Mouse (Mus musculus) mouse trophoblast stem cell (cell line): ENCODE results near the gene Syt15.

Source experiments
- in situ Hi-C, 2 experiments: fragments of 300-500 bp; cut with MseI, MboI; formaldehyde crosslinking; loops; 2 replicates in 1 of 2; 3 replicates in 1 of 2; pipeline ENCODE4 v1.15.1; 2025

Syt15 gene

DNA sequence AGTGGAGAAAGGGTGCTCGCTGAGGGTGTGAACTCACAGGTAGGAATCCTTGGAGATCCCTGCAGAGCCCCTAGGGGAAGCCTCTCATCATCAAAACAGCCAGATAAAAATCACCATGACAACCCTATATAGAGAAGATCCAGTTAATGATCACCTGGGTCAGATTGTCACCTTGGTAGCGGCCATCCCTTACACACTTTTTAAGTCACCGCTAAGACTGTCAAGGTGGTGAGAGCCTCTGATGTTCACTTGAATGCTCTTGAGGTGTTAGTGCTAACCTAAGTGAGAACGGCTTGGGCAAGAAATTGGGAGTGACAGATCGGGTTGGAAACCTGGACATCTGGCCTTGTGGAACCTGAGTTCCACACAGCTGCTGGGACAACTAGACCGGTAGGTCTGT is at the start of gene Syt15:
Gene Syt15, plus strand, starts transcription at position 301 of the 400 bp plus-strand sequence.
- in situ Hi-C loops: no loop called here

DNA sequence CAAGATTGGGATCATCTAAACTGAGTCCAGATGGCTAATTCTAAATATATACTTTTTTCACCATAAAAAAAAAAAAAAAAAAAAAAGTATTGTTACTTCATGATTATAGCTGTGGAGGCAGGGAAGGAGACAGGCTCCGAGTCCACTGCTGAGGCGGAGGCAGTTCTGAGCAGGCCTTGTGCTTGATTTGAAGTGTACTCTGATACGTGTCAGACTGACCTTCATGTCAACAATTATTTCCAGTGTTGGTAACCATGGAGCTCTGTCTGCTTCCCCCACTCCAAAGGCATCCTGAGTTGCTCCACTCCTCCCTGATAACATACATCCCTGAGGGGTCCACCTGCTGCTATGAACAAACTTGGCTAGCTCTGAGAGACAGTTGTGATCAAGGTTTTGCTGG is 48.3 kb upstream of the Syt15 start:
- in situ Hi-C loops: no loop called here

DNA sequence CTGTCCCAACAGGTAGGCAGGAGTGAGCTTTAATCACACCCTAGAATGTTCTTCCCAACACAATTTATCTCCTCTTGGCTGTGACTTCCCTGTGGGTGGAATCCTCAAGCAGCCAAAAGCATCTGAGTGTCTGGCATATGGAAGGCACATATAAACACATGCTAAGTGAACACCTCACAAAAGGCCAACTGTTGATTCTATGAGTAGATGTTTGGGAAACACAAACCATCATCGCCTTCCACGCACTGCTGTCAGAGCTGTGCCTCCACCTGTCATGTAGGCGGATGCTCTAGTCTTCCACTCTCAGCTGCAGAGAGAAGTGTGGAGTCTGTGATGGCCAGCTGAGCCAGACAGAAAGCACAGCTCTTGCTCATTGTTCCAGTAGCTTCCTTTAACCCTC is 40.0 kb upstream of the Syt15 start:
- in situ Hi-C loops: no loop called here

DNA sequence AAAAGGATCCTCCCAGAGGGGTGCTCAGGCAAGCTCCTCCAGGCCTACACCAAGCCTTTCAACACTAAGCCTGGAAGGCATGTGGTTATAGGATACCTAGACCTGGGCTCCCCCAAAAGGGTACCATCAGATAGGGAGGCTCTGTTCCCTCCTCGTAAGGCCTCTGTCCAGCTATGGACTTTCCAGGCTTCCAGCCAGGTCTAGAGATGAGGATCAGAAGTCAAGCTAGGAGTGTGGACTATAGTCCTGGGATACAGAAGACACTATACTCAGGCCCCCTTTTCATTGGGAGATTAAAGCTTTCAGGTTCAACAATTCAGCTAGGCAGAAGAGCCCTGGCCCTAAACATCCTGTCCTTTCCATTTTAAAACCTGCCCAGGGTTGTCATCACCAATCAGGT is 36.3 kb upstream of the Syt15 start:
- in situ Hi-C loops: no loop called here

DNA sequence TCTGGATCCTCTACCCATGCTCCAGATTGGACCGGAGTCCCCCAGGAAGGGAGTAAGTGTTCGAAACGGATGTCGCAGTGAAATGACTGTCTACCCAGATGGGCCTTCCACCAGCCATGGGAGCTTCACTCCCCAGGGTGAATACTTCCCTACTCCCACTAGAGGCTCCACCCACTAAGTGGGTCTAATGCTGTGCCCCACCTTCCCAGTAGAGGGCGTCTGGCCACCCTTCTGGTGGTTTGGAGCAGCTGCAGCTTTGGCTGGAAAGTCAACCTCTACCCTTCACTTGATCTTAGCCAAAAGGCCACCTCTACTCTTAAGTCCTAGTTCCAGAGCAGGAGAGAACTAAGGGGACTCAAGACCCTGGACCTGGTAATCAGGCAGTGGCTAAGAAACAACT is 30.8 kb upstream of the Syt15 start:
- in situ Hi-C loops: no loop called here

DNA sequence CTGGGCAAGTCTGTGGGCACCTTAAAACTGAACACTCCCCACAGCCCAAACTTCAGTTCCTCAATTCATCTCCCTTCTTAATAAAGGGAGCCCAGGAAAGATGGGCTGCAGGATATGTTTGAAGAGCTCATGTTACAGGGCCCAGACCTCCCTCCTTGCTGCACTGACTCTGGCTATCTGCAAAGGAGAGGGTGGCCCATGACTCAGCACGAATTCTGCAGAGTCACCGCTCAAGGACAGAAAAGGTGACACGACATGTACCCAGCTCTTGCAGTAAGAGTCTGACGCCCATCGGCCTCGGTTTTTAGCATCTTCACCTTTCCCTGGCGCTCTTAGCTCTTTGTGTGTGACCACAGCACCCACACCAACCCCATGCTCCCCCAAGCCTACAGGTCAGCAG is 29.0 kb upstream of the Syt15 start:
- in situ Hi-C loops: no loop called here

DNA sequence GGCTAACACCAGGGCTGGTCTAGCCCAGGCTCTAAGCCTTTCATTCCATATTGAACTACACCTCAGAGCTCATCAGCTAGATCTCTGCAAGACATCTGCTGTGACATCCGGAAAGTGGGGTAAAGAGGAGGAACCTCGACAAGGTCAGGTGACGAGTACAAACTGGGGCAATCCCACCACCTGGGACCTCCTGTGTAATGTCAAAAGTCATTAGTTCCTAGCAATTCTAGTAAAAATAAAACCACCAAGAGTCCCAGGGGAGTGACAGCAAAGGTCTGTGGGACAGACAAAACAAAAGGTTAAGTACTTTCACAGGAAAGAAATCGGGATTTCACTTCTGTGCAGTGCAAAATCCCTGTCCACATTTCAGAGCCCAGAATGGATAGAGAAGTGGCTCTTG is 25.5 kb upstream of the Syt15 start:
- in situ Hi-C loops: no loop called here

DNA sequence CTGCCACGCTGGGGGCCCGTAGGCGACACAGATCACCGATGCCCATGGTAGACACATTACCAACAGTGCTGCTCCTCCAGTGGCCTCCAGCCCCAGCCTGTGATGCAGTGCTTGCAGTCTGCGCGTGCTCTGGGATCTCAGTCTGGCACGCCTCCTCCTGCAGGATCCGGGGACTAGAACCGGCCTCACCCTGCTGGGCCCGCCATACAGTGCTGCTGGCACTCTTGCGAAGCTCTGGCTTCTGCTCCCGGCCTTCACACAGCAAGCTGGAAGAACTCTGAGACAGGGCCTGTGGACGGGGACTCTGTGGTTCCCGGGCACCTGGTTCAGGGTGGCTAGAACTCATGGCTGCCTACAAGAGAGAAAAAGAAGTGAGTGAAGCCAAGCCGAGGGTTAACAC is 23.9 kb upstream of the Syt15 start:
- in situ Hi-C loops: no loop called here

DNA sequence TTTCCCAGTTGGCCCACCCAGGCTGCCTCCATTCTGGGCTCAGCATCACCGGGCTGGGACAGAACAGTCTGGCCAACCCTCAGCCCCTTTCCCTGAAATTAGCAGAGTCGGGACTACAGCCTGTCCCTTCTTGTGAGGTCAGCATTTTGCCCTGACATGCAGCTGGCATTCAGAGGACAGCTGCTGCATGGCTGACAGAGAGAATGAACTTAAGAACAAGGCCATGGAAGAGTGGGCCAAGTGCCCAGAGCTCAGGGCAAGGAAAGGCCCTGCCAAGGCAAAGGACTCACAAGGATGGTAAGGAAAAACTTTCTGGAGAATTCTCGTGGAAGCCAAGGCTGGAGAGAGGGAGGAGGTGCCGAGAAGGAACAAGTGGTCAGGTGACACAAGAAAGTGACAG is 22.7 kb upstream of the Syt15 start:
- in situ Hi-C loops: no loop called here

DNA sequence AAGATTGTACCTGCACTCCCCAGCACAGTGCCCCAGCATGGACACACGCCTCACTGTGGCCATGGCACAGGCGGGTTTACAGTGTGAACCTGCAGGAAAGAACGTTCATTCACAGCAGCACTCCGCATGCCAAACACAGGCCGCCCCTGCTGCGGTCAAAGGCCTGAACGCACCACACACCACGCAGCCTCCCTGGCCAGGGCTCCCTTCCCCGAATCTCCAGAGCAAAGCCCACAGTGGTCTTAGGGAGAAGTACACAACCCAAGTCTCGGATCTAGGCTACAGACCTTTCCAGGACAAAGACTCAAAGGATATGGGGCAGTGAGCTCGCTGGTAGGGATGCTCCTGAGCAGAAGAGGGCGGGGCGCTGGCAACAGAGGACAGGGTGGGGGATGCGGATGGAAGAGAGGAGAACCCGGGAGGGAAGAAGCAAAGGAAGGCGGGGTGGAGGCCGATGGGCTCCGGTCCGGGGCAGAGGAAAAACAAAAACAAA is 18.6 kb upstream of the Syt15 start:
- in situ Hi-C loops: no loop called here

DNA sequence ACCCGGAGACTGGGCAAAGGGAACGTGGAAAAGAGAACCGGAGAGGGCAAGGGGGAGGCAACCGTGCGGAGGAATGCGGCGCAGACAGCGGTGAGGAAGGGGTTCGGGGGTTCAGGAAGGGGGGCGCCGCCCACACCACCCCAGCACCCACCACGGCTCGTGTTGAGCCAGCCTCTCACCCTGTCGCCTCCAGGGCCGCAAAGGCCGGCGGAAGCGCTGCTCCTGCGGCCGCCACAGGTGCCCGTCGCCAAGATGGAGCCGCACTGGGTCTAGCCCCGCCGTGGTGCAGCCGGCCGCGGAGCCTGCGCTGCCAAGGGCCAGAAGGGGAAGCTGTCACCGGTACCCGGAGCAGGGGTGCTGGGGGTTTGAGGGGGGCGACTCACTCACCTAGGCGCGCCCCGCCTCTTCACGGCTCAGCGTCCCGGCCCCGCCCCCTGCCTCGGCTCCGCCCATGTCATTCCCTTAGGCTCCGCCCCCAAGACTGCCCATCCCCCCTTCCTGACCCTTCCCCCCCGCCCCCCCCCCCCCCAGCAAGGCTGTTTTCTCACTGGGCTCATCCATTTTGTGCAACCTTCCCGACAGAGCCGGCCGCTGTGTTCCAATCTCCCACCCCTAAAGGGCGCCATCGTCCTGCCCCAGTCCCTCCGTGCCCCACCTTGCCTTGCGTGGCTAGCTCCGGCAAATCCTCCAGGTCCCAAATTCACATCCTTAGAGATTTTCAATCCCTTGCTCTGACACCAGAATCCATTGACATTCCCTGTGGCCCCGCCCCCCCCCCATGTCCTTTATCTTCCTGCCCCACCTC is 18.0 kb upstream of the Syt15 start, which contains the start of gene Gprin2:
Gene Gprin2, minus strand, starts transcription at position 423 of the 805 bp plus-strand sequence.
- in situ Hi-C loops: no loop called here

DNA sequence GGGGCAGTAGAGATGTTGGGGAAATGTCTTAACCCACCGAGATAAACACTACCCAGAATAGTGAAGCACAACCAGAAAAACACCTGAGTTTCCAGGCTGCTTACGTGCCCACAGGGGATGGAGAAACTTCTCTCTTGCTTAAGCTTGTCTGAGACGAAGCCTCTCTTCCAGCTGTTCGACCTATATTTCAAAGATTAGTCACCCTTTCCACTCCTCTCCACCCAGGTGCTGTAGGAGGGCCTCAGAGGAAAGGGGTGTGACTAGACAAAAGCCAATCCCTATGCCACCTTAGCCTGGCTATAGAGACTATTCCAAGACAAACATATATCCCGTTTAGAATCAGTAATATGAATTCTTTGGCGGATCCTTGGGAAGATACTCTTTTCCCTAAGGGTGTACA is 11.4 kb upstream of the Syt15 start:
- in situ Hi-C loops: no loop called here

DNA sequence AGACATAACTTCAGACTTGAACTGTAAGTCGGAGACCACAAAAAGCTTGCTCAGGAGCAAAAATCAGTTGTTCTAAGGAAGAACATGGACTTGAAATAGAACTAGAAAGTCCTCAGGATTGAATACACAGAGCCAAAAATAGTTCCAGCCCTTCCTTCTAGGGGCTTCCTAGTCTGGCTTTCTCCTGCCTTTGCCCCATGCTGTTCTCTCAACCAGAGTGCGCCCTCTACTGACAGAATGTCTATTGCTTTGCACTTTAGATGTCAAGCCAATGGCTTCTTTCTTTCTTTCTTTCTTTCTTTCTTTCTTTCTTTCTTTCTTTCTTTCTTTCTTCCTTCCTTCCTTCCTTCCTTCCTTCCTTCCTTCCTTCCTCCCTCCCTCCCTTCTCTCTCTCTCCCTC is 10.7 kb upstream of the Syt15 start:
- in situ Hi-C loops: no loop called here

DNA sequence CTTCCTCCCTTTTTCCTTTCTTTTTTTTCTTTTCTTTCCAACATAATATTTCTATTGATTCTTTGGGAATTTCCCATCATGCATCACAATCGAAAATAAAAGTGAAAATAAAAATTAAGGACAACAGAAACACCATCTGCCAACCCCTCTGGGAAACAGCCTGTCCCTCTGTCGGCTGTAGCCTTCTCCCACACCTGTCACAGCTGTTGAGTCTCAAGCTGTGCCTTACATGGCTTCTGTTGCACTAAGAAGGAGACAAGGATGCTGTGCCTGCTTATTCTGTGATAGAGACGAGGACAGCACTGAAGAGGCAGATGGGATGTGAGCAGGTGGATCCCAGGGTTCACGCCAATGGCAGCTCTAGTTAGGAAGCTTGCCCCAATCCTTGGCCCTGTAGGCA is 10.3 kb upstream of the Syt15 start:
- in situ Hi-C loops: no loop called here

DNA sequence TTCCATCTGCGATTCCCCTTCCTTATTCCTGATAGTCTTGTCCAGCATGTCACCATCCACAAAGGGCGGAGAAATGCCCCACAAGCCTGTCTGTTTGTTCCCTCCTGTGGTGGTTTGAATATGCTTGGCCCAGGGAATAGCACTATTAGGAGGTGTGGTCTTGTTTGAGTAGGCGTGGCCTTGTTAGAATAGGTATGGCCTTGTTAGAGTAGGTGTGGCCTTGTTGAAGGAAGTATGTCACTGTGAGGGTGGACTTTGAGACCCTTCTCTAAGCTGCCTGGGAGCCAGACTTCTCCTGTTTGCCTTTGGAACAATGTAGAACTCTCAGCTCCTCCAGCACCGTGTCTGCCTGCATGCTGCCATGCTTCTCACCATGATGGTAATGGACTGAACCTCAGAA is 9.5 kb upstream of the Syt15 start:
- in situ Hi-C loops: no loop called here

DNA sequence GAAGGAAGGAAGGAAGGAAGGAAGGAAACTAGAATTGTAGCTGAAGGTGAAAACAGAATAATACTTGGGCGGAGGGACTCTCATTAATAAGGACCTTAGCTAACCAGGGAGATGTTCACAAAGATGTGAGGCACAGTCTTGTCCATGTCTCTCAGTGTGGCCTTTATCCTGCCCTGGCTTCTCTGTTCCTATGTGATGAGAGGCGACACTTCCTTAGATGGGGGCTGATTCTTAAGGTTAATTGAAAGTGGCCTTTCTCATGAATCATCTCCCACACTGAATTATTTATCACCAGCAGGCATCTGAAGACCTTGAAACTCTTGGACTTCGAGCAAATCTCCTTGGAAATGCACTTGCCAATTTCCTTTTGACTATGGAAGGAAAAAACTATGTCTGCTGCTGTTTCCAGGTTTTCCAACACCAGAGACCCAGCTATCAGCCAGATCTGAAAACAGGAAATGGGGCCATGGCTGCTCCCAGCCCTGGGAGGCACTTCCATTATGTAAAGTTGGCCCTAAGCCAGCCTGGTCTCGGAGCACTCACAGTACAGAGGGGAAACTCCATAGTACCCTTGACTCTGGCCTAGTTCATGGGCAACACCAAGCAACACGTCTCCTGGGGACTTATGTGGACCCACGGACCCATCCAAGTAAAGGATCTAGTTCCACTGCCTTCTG is 3.8 kb upstream of the Syt15 start:
- in situ Hi-C loops: no loop called here

DNA sequence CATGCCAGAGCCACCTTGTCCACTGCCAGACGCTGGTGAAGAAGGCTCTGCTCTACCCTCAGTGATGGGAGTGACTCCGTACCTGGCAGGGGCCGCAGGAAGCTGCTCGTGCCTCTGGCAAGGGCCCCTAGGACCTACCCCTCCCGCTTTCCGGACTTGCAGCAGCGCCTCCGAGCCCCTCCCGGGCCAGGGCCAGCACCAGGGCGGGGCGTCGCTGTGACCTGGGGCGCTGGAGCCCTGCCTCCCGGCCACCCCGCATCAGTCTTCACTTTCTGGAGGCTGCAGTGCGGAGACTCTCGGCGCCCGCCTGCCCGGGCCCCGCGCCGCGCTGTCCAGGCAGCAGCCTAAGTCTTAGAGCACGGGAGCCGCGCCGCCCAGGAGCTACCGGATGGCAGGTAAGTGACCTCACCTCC is 397 bp downstream of the Syt15 start:
- in situ Hi-C loops: no loop called here

DNA sequence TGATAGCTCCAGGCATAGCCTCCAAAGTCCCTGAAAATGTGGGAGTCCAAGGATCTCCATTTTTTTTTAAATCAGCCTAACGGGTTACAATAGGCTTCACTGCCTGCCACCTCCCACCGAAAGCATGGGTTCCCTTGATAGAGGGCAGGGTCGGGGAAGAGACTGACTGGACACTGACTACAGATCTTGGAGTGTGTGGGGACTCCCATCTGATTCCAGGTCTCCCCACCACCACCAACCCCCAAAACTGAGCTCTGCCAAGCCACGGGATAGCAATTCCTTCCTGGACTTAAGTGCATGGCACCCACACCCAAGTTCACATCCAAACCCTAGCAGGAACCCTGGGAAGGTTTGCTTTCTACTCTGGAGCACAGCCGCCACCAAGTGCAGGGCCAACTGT is 1.0 kb downstream of the Syt15 start:
- in situ Hi-C loops: no loop called here

DNA sequence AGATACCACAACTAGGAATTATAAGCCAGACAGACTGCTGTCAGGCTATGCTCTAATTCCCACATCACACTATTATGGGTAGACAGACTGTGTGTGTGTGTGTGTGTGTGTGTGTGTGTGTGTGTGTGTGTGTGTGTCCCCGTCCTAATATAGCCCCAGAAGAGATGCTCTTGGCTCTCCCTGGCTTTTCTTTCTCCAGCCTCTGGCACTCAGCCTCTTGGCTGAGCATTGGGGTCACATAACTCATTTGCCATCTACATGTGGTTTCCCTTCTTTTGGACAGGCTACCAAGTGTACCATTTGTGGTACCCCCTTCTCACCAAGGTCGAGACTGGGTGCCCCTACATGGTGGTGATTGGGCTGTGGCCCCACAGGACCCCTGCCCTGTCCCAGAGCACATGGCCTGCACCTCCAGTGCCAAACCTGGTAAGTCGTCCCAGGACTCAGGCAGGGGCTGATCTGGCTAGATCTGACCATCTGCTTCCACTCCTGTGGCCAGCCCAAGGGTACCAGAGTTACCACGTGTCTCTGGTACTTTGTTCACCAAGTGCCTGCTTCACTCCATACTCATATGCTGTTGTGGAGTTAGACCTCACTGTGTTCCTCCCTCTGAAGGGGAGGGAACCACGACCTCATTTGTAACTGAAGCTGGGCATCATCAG is 2.2 kb downstream of the Syt15 start:
- in situ Hi-C loops: no loop called here

DNA sequence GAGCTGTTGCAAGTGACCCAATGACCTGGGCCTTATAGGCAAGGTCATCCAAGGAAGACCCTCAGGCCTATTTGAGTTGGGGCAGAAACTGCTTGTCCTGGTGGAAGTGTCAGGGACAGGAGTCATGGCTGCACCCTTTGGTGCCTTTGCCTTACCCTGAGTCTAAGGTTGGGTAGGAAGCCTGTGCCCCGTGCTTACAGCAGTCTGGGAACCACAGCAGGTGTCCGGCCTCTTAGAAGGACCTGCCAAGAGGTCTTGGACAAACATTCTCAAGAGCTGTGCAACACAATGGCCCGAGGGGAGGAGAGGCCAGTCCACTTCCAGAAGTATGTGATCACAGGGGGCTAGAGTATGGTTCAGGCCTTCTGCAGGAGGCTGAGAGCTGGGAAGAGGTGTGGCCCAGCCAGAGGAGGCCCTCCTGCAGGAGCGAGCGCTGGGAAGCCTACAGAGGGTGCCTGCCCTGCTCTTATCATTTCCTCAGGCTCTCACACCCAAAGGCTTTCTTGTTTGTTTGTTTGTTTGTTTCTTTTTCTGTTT is 4.0 kb downstream of the Syt15 start:
- in situ Hi-C loops: no loop called here

DNA sequence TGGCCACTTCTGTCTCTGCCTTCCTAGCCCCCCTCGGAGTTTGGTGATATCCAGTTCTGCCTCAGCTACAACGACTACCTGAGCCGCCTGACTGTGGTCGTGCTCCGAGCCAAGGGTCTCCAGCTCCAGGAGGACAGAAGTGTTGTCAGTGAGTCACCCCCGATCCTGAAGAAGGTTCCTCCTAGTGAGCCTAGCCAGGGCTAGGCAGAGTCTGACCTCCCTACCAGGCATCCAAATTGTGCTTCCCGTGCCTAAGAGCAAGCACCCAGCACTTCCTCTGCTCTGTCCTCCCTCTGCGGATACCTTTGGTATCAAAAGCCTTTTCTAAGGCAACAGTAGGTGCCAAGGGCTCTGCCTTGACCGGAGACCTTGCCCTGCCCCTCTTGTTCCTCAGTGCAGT is 6.6 kb downstream of the Syt15 start:
- in situ Hi-C loops: no loop called here

DNA sequence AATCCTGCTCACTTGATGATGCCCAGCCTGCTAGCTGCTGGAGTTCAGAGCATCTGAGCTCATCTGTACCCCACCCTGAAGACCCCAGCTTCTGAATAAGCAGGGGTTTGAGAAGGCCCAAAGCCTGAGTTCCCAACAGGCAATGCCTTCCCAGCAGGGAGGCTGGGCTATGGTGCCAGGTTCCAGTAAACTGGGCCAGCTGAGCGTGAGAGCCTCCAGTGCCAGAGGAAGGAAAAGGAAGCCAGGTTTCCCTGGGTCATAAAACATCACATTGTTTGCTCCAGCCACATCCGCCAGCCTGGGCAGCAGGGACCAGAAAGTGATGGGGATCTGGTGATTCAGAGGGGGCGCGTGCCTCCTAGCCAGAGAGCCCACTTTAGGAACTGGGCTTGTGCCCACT is 7.2 kb downstream of the Syt15 start:
- in situ Hi-C loops: no loop called here
